ENCODE assay signal across 8 mouse cellular contexts in the genomic region with DNA sequence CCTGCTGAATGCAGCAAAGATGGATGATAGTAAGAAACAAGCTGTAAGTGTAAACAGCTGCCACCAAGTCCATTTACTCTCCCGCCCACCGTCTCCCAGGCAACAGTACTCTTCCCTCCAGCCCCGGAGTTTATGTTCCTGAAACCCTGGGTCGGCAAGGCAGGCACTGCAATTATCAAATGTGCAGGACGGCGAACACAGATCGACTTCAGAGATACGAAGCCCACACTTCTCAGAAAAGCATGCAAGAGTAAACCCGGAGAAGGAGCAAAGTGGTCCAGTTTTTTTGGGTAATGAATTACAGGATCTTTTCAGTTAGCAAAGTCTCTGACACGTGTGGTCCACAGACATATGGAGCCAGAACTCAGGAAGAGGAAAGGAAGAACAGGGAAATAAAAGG. TPM values are rescaled to one million over a fixed set of nuclear protein-coding genes. Genes with fewer than 3 reads are reported as not detected.
DNase-seq lines count a peak whose midpoint lies in the region; ATAC-seq and TF ChIP-seq lines count a peak whose summit lies in the region.

No protein-coding gene starts in this region.

- H3K27me3 ChIP-seq in heart, embryonic 12.5 days (replicated peaks) = no peaks in the 10 kb centered on the region
- no peaks in the 10 kb centered on the region for H3K27me3 ChIP-seq in hindbrain, postnatal 0 days (ENCODE audit: insufficient read depth, low read length)
- no peaks in the 10 kb centered on the region for H3K27me3 ChIP-seq in midbrain, embryonic 11.5 days (ENCODE audit: control insufficient read depth, insufficient read depth, low read length)

- TF ChIP-seq CTCF in cortical plate, adult 2 months (IDR thresholded peaks at IDR 0.05; ENCODE audit: extremely low read depth, insufficient read depth, low read length) = no peak
- TF ChIP-seq CTCF in hindbrain, postnatal 0 days (IDR thresholded peaks at IDR 0.05; ENCODE audit: low read depth) = no peak

- H3K36me3 ChIP-seq in heart, embryonic 12.5 days = peaks cover 14% of the 10 kb centered on the region
- no peaks in the 10 kb centered on the region; the same call in 1 of the 2 replicates for H3K36me3 ChIP-seq in hindbrain, postnatal 0 days (ENCODE audit: insufficient read depth, low read length)
- H3K36me3 ChIP-seq in midbrain, embryonic 11.5 days (ENCODE audit: control insufficient read depth, insufficient read depth, low read length) = peaks cover 4% of the 10 kb centered on the region; the same call in 1 of the 2 replicates

- 29% methylated on average over 10 of the region's 10 CpGs for WGBS in heart, embryonic 12.5 days
- WGBS in hindbrain, postnatal 0 days = 2% methylated on average over 10 of the region's 10 CpGs
- 9% methylated on average over 10 of the region's 10 CpGs for WGBS in midbrain, embryonic 11.5 days

- H3K27ac ChIP-seq in heart, embryonic 12.5 days (ENCODE audit: poor library complexity, severe bottlenecking) = no peak overlapping the region
- no peak overlapping the region for H3K27ac ChIP-seq in cortical plate, adult 2 months (ENCODE audit: insufficient read depth, low read length)
- no peak overlapping the region for H3K27ac ChIP-seq in hindbrain, postnatal 0 days
- H3K27ac ChIP-seq in midbrain, embryonic 11.5 days (ENCODE audit: low read depth, low read length) = no peak overlapping the region

- no peak overlapping the region for H3K4me3 ChIP-seq in heart, embryonic 12.5 days
- H3K4me3 ChIP-seq in cortical plate, adult 2 months (ENCODE audit: insufficient read depth, low read length) = 0 out of 2 replicates have a peak overlapping the region, but pooled peaks have one; percentile 4
- peak overlapping the region; percentile 89 for H3K4me3 ChIP-seq in hindbrain, postnatal 0 days (ENCODE audit: low read length)
- H3K4me3 ChIP-seq in midbrain, embryonic 11.5 days (ENCODE audit: low read depth, low read length) = peak overlapping the region; percentile 94

- peaks cover 7% of the 10 kb centered on the region for H3K4me1 ChIP-seq in heart, embryonic 12.5 days (replicated peaks)
- no peaks in the 10 kb centered on the region for H3K4me1 ChIP-seq in cortical plate, adult 2 months (ENCODE audit: control insufficient read depth, insufficient read depth, low read length)
- H3K4me1 ChIP-seq in hindbrain, postnatal 0 days (ENCODE audit: insufficient read depth, low read length) = peaks cover 3% of the 10 kb centered on the region; the same call in 1 of the 2 replicates
- H3K4me1 ChIP-seq in midbrain, embryonic 11.5 days (ENCODE audit: control insufficient read depth, insufficient read depth, low read length) = peaks cover 13% of the 10 kb centered on the region

- H3K9ac ChIP-seq in heart, embryonic 12.5 days = no peak overlapping the region
- H3K9ac ChIP-seq in hindbrain, postnatal 0 days (replicated peaks; ENCODE audit: low read length) = 0 out of 2 replicates have a peak overlapping the region, but pooled peaks have one; percentile 10
- no peak overlapping the region; the same call in 1 of the 2 replicates for H3K9ac ChIP-seq in midbrain, embryonic 11.5 days (ENCODE audit: low read length)

- no peak for DNase-seq in heart, postnatal 4 days
- peak; percentile 78 for DNase-seq in 3T3-L1 (ENCODE audit: low read depth, low spot score)
- DNase-seq in hindbrain, postnatal 0 days (ENCODE audit: low spot score) = peak; percentile 54
- DNase-seq in midbrain, embryonic 11.5 days (ENCODE audit: low spot score, missing footprints) = peak; percentile 89
- no peak for DNase-seq in thymus, postnatal 25 days
- no peak for DNase-seq in spleen, postnatal 14 days (ENCODE audit: low spot score in 2 of 2)

- H3K9me3 ChIP-seq in heart, embryonic 12.5 days (replicated peaks) = no peaks in the 10 kb centered on the region
- H3K9me3 ChIP-seq in hindbrain, postnatal 0 days (ENCODE audit: low read length) = no peaks in the 10 kb centered on the region
- H3K9me3 ChIP-seq in midbrain, embryonic 11.5 days (ENCODE audit: control insufficient read depth, low read length) = no peaks in the 10 kb centered on the region

- TF ChIP-seq POLR2A in cortical plate, adult 2 months (IDR thresholded peaks at IDR 0.05; ENCODE audit: extremely low read depth, insufficient read depth, low read length) = no peak

- H3K4me2 ChIP-seq in heart, embryonic 12.5 days = peak overlapping the region; percentile 32
- H3K4me2 ChIP-seq in hindbrain, postnatal 0 days (ENCODE audit: low read depth, low read length) = peak overlapping the region; percentile 82
- H3K4me2 ChIP-seq in midbrain, embryonic 11.5 days = peak overlapping the region; percentile 83

- no peak for ATAC-seq in heart, embryonic 12.5 days (ENCODE audit: insufficient number of reproducible peaks, low FRiP score)
- ATAC-seq in hindbrain, postnatal 0 days = no peak
- ATAC-seq in midbrain, embryonic 11.5 days (ENCODE audit: low FRiP score) = no peak

RNA-seq across cellular contexts. Expression of gene Mthfd2, which starts 9.7 kb away (rescaled TPM):
- 38.9 TPM in 2 replicates for polyA plus RNA-seq in heart, embryonic 12.5 days (2016; fragmentation: Nextera tagmentation; extraction: Ambion mirVana)
- total RNA-seq in heart, postnatal 4 days (2021) = 10 to 100 TPM; 10.7 to 15.0 TPM
- polyA plus RNA-seq in cortical plate, adult 2 months (2012; rRNA removed) = 6.4 and 7.6 TPM in 2 replicates
- total RNA-seq in hindbrain, postnatal 0 days (2014; rRNA removed) = 21.1 and 24.1 TPM in 2 replicates
- 24.2 and 26.7 TPM in 2 replicates for polyA plus RNA-seq in hindbrain, postnatal 0 days (2015; fragmentation: Nextera tagmentation; extraction: Ambion mirVana)
- polyA plus RNA-seq in midbrain, embryonic 11.5 days (2014; fragmentation: Nextera tagmentation; extraction: Ambion mirVana) = 48.0 and 51.6 TPM in 2 replicates

RNA-seq across cellular contexts. Expression of gene Mob1a, which starts 9.8 kb away (rescaled TPM):
- 42.6 and 43.3 TPM in 2 replicates for polyA plus RNA-seq in heart, embryonic 12.5 days (2016; fragmentation: Nextera tagmentation; extraction: Ambion mirVana)
- total RNA-seq in heart, postnatal 4 days (2021) = 10 to 100 TPM; 32.2 to 34.3 TPM
- 16.2 and 18.6 TPM in 2 replicates for polyA plus RNA-seq in cortical plate, adult 2 months (2012; rRNA removed)
- total RNA-seq in hindbrain, postnatal 0 days (2014; rRNA removed) = 31.7 and 32.8 TPM in 2 replicates
- 11.3 and 11.6 TPM in 2 replicates for polyA plus RNA-seq in hindbrain, postnatal 0 days (2015; fragmentation: Nextera tagmentation; extraction: Ambion mirVana)
- 73.7 and 82.0 TPM in 2 replicates for polyA plus RNA-seq in midbrain, embryonic 11.5 days (2014; fragmentation: Nextera tagmentation; extraction: Ambion mirVana)

RNA-seq across cellular contexts. Expression of gene Bola3, which starts 32.9 kb away (rescaled TPM):
- polyA plus RNA-seq in heart, embryonic 12.5 days (2016; fragmentation: Nextera tagmentation; extraction: Ambion mirVana) = 262 and 274 TPM in 2 replicates
- total RNA-seq in heart, postnatal 4 days (2021) = 100 to 1,000 TPM; 232 to 238 TPM
- 60.8 and 62.6 TPM in 2 replicates for polyA plus RNA-seq in cortical plate, adult 2 months (2012; rRNA removed)
- 7.1 and 11.2 TPM in 2 replicates for total RNA-seq in hindbrain, postnatal 0 days (2014; rRNA removed)
- polyA plus RNA-seq in hindbrain, postnatal 0 days (2015; fragmentation: Nextera tagmentation; extraction: Ambion mirVana) = 71.0 and 85.4 TPM in 2 replicates
- polyA plus RNA-seq in midbrain, embryonic 11.5 days (2014; fragmentation: Nextera tagmentation; extraction: Ambion mirVana) = 134 and 144 TPM in 2 replicates

Comparison
In these comparisons a context has a peak if more than half of its experiments do, and no peak if none do; other contexts are left out.
1. H3K4me2 ChIP-seq: peak in every context shown above with its lines; median percentile 83 in midbrain, embryonic 11.5 days; 82 in hindbrain, postnatal 0 days; 32 in heart, embryonic 12.5 days.
2. DNase-seq: peak in 3T3-L1 (single experiment), hindbrain, postnatal 0 days (single experiment) and midbrain, embryonic 11.5 days (single experiment); none in heart, postnatal 4 days (single experiment), thymus, postnatal 25 days (single experiment) and spleen, postnatal 14 days (0 of 2).